Mouse (Mus musculus) skeletal muscle tissue, adult 2 months (tissue): Measurements from ENCODE around the gene Rab27a.

Experiments
- DNase-seq: peaks from one replicate; pipeline ENCODE4 v3.0.0-alpha.2; 2012; ENCODE audit warnings: low read depth, low spot score

Rab27a gene

GRCm38 (mm10) chr9:73044146-73045079 lies at the start of gene Rab27a:
Rab27a (plus strand) TSS chr9:73044854.
- DNase-seq = peak; percentile 56

- peak; percentile 27 for DNase-seq
Measured at GRCm38 (mm10) chr9:72996167-72996566, 48.5 kb upstream of the Rab27a start.

- DNase-seq = no peak
Measured at GRCm38 (mm10) chr9:72996806-72997205, 47.8 kb upstream of the Rab27a start.

- no peak for DNase-seq
Measured at GRCm38 (mm10) chr9:73000487-73000886, 44.2 kb upstream of the Rab27a start.

GRCm38 (mm10) chr9:73001314-73002011 lies 43.2 kb upstream of the Rab27a start:
- DNase-seq = no peak

GRCm38 (mm10) chr9:73002177-73002576 lies 42.5 kb upstream of the Rab27a start:
- no peak for DNase-seq

GRCm38 (mm10) chr9:73004076-73004475 lies 40.6 kb upstream of the Rab27a start:
- no peak for DNase-seq

- no peak for DNase-seq
Measured at GRCm38 (mm10) chr9:73005106-73005505, 39.5 kb upstream of the Rab27a start.

GRCm38 (mm10) chr9:73006175-73006574 lies 38.5 kb upstream of the Rab27a start:
- no peak for DNase-seq

- DNase-seq = no peak
Measured at GRCm38 (mm10) chr9:73008384-73008783, 36.3 kb upstream of the Rab27a start.

GRCm38 (mm10) chr9:73012629-73013028 lies 32.0 kb upstream of the Rab27a start:
- no peak for DNase-seq

- DNase-seq = no peak
Measured at GRCm38 (mm10) chr9:73014724-73015123, 29.9 kb upstream of the Rab27a start.

GRCm38 (mm10) chr9:73019841-73020240 lies 24.8 kb upstream of the Rab27a start:
- peak; percentile 40 for DNase-seq

GRCm38 (mm10) chr9:73020566-73021097 lies 24.0 kb upstream of the Rab27a start:
- no peak for DNase-seq

GRCm38 (mm10) chr9:73025818-73026636 lies 18.6 kb upstream of the Rab27a start:
- no peak for DNase-seq

- no peak for DNase-seq
Measured at GRCm38 (mm10) chr9:73030443-73030842, 14.2 kb upstream of the Rab27a start.

GRCm38 (mm10) chr9:73031421-73031820 lies 13.2 kb upstream of the Rab27a start:
- DNase-seq = no peak

- no peak for DNase-seq
Measured at GRCm38 (mm10) chr9:73033406-73033805, 11.2 kb upstream of the Rab27a start.

- DNase-seq = peak; percentile 81
Measured at GRCm38 (mm10) chr9:73039222-73039945, 5.3 kb upstream of the Rab27a start.

GRCm38 (mm10) chr9:73040080-73040479 lies 4.6 kb upstream of the Rab27a start, which contains the start of gene Pigb:
Pigb (minus strand) TSS chr9:73040378.
- no peak for DNase-seq

GRCm38 (mm10) chr9:73045204-73045603 lies 550 bp downstream of the Rab27a start:
- DNase-seq = no peak
